Mouse (Mus musculus) neural tube, embryonic 10.5 days (tissue): ENCODE measurements around the gene Rhoc.

ENCODE experiments used
- DNase-seq: peaks from one replicate; pipeline ENCODE4 v3.0.0-alpha.2; 2017; ENCODE audit warnings: low spot score; ENCODE audit errors: extremely low spot score

Rhoc gene

GRCm38 (mm10) chr3:104814746-104815145 lies 26.6 kb downstream of the Rhoc start:
- no peak for DNase-seq

DNA sequence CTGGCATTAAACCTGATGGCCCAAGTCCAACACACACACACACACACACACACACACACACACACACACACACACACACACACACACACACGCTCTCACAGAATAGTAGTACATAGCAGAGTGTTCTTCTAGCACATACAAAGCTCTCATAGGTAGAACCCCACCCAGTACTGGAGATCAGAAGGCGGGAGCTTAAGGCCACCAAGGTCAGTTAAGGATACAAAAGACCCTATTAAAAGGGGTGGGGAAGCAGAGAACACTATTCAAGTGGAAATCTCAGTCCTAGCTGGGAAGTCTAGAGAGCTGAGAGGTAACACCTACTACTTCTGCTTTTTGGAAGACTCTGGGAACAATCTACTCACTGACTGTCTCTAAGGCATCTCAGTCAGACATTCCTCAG lies 27.2 kb downstream of the Rhoc start:
- no peak for DNase-seq

- DNase-seq: no peak
Observed at GRCm38 (mm10) chr3:104816130-104816529, 28.0 kb downstream of the Rhoc start.

DNA sequence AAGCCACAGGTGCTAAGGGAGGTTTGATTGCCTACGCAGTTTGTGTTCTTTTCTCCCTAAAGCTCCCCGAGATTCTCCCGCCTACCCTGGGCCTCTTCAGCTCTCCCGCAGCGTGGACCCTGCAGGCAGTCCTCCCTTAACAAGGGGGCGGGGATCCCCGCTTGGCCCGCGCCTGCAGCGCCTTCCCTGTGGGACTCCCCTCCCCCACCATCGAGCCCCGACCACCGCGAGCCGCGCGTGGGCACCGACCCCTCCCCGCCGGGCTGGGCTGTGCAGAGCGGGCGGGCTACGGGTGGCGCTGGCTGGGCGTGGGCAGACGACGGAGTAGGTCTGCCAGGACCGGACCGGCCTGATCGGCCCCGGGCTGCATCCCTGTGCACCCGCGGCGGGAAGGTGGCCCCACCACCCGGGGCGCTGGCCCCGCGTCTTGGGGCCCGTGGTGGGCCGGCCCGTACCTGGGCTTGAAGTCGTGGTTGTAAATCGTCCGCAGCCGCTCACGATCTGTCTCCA lies 29.4 kb downstream of the Rhoc start:
- peak; percentile 70 for DNase-seq

GRCm38 (mm10) chr3:104817991-104818748 lies 30.0 kb downstream of the Rhoc start, which contains the start of gene Mov10:
Mov10 (minus strand) TSS chr3:104818563.
- peak; percentile 82 for DNase-seq

GRCm38 (mm10) chr3:104818749-104819134 lies 30.6 kb downstream of the Rhoc start:
- no peak for DNase-seq

- no peak for DNase-seq
Observed at GRCm38 (mm10) chr3:104820426-104820825, 32.3 kb downstream of the Rhoc start.

GRCm38 (mm10) chr3:104822413-104822812 lies 34.2 kb downstream of the Rhoc start:
- no peak for DNase-seq

DNA sequence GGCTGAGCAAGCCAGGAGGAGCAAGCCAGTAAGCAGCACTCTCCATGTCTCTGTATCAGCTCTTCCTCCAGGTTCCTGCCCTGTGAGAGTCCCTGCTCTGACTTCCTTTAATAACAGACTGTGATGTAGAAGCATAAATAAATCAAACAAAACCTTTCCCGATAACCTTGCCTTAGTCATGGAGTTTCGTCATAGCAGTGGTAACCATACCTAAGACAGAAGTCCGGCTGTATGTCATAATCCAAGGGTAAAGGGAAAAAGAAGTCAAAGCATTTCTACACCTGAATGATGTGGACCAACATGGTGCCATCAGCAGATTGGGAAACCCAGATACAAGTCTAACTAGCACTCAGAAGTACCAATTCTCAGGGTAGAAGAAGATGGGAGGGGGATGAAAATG lies 47.6 kb downstream of the Rhoc start:
- no peak for DNase-seq

GRCm38 (mm10) chr3:104841049-104841448 lies 52.9 kb downstream of the Rhoc start:
- no peak for DNase-seq
